Mouse (Mus musculus): ENCODE measurements around the gene Hspd1.

DNA sequence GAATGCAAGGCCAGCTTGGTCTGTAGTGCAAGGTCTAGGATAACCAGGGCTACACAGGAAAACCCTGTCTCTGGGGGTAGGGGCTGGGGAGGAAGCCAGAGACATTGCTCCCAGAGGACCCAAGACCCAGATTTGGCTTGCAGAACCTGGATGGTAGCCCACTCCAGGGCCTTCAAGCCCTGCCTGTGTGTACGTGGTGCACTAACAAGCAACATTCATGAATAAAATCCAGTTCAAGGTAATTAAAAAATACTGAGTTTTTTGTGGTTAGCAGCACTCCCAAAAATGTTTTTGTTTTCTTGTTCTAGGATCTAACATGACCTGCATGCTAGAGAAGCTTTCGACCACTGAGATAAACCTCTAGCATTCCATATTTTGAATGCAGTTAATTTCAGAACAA, 4.0 kb upstream of the Hspd1 start:
- TF ChIP-seq CTCF (IDR thresholded peaks at IDR 0.05; ENCODE audit: insufficient read depth, low read length), result no peak
- no peak for TF ChIP-seq POLR2A (IDR thresholded peaks at IDR 0.05; ENCODE audit: borderline replicate concordance, extremely low read depth, low read depth, low read length)

Data from lung, adult 2 months (tissue).